Mouse (Mus musculus) intestine, embryonic 15.5 days (tissue): Measurements from ENCODE around the gene 1110051M20Rik. TPM values are rescaled to one million over a fixed set of nuclear protein-coding genes. Genes with fewer than 3 reads are reported as not detected.
A peak's percentile ranks its signal among the peaks of the same experiment; 100 is the strongest.

Source experiments
- ATAC-seq: fragments of 200-750 bp; cut with Nextera tagmentation; 2 replicates; pipeline ENCODE4 v1.8.0; 2017; ENCODE audit warnings: moderate TSS enrichment, moderate library complexity
- H3K27ac ChIP-seq: fragments of 300-500 bp; sonication (generic); 2 replicates; pipeline ENCODE4 v1.5.1; 2015; ENCODE audit warnings: mild to moderate bottlenecking, inconsistent platforms
- H3K27me3 ChIP-seq: fragments of 300-500 bp; sonication (generic); replicated peaks from 2 replicates; pipeline ENCODE4 v1.6.1; 2015; ENCODE audit warnings: inconsistent platforms
- H3K36me3 ChIP-seq: fragments of 300-500 bp; sonication (generic); 2 replicates; pipeline ENCODE4 v1.6.1; 2015; ENCODE audit warnings: inconsistent platforms
- H3K4me1 ChIP-seq: fragments of 300-500 bp; sonication (generic); replicated peaks from 2 replicates; pipeline ENCODE4 v1.6.1; 2015; ENCODE audit warnings: inconsistent platforms
- H3K4me2 ChIP-seq: fragments of 300-500 bp; sonication (generic); replicated peaks from 2 replicates; pipeline ENCODE4 v1.6.1; 2015; ENCODE audit warnings: mild to moderate bottlenecking, inconsistent platforms
- H3K4me3 ChIP-seq: fragments of 300-500 bp; sonication (generic); replicated peaks from 2 replicates; pipeline ENCODE4 v1.5.1; 2015; ENCODE audit warnings: inconsistent platforms
- H3K9ac ChIP-seq: fragments of 300-500 bp; sonication (generic); 2 replicates; pipeline ENCODE4 v1.6.1; 2015; ENCODE audit warnings: inconsistent platforms
- H3K9me3 ChIP-seq: fragments of 300-500 bp; sonication (generic); 2 replicates; pipeline ENCODE4 v1.6.1; 2016; ENCODE audit warnings: inconsistent platforms
- WGBS: fragments of 180-500 bp; shearing (Covaris S2); methylation state at CpG from one replicate; pipeline ENCODE4 v1.1.7; 2015; 5-methylcytosine and 5-hydroxymethylcytosine counted together
- polyA plus RNA-seq: library from polyadenylated mRNA; unstranded; fragments of >200 nt; fragmentation: Nextera tagmentation; extraction: Ambion mirVana; gene quantifications from 2 replicates; pipeline ENCODE4 v1.2.1, GENCODE M21; 2015

The 1110051M20Rik gene
- polyA plus RNA-seq, 1 experiment from 2014 or later: 38.6 TPM

GRCm38 (mm10) chr2:91361068-91361528, 83.4 kb downstream of the 1110051M20Rik start:
- Histone ChIP-seq H3K27ac (peak overlapping the region; percentile 60), H3K4me3 (no peak overlapping the region), H3K36me3 (no peaks in the 10 kb centered on the region), H3K9me3 (no peaks in the 10 kb centered on the region), H3K9ac (no peak overlapping the region), H3K4me1 (peaks cover 12% of the 10 kb centered on the region), H3K4me2 (peak overlapping the region; percentile 12; the same call in 1 of the 2 replicates), H3K27me3 (no peaks in the 10 kb centered on the region)
- 13% methylated on average over 4 of the region's 4 CpGs for WGBS
- peak; percentile 27 for ATAC-seq

- H3K4me1 ChIP-seq: peaks cover 8% of the 10 kb centered on the region; the same call in 1 of the 2 replicates
- H3K36me3 ChIP-seq: no peaks in the 10 kb centered on the region
- H3K4me3 ChIP-seq: no peak overlapping the region
- no peak overlapping the region for H3K27ac ChIP-seq
- H3K27me3 ChIP-seq: no peaks in the 10 kb centered on the region
- no peaks in the 10 kb centered on the region for H3K9me3 ChIP-seq
- ATAC-seq: no peak
- H3K4me2 ChIP-seq: no peak overlapping the region
- no peak overlapping the region for H3K9ac ChIP-seq
- 86% methylated on average over 3 of the region's 3 CpGs for WGBS
Observed at GRCm38 (mm10) chr2:91355767-91356166, 88.7 kb downstream of the 1110051M20Rik start.

- ATAC-seq: 0 out of 2 replicates have a peak, but pooled peaks have one; percentile 18
- Histone ChIP-seq H3K9ac (no peak overlapping the region), H3K36me3 (no peaks in the 10 kb centered on the region), H3K4me2 (no peak overlapping the region), H3K4me3 (no peak overlapping the region), H3K4me1 (0 out of 2 replicates have a peak, but pooled peaks cover 8% of the 10 kb centered on the region), H3K27ac (no peak overlapping the region), H3K9me3 (no peaks in the 10 kb centered on the region), H3K27me3 (no peaks in the 10 kb centered on the region)
- WGBS: 57% methylated on average over 6 of the region's 6 CpGs
Observed at GRCm38 (mm10) chr2:91354727-91355403, 89.6 kb downstream of the 1110051M20Rik start.

- 45% methylated on average over 3 of the region's 3 CpGs for WGBS
- Histone ChIP-seq H3K9ac (no peak overlapping the region), H3K4me1 (0 out of 2 replicates have a peak, but pooled peaks cover 10% of the 10 kb centered on the region), H3K27me3 (no peaks in the 10 kb centered on the region), H3K4me3 (no peak overlapping the region), H3K27ac (no peak overlapping the region), H3K9me3 (no peaks in the 10 kb centered on the region), H3K4me2 (no peak overlapping the region), H3K36me3 (no peaks in the 10 kb centered on the region)
- ATAC-seq: no peak
Observed at GRCm38 (mm10) chr2:91353854-91354253, 90.7 kb downstream of the 1110051M20Rik start.

GRCm38 (mm10) chr2:91351841-91352240, 92.7 kb downstream of the 1110051M20Rik start:
- Histone ChIP-seq H3K4me3 (no peak overlapping the region), H3K27me3 (no peaks in the 10 kb centered on the region), H3K27ac (no peak overlapping the region), H3K9me3 (no peaks in the 10 kb centered on the region), H3K4me2 (no peak overlapping the region), H3K4me1 (0 out of 2 replicates have a peak, but pooled peaks cover 11% of the 10 kb centered on the region), H3K9ac (no peak overlapping the region), H3K36me3 (no peaks in the 10 kb centered on the region)
- no peak for ATAC-seq

GRCm38 (mm10) chr2:91349974-91350457, 94.5 kb downstream of the 1110051M20Rik start:
- Histone ChIP-seq H3K27me3 (no peaks in the 10 kb centered on the region), H3K27ac (peak overlapping the region; percentile 90), H3K4me3 (no peak overlapping the region), H3K36me3 (no peaks in the 10 kb centered on the region), H3K9me3 (no peaks in the 10 kb centered on the region), H3K4me2 (peak overlapping the region; percentile 39; the same call in 1 of the 2 replicates), H3K9ac (no peak overlapping the region), H3K4me1 (0 out of 2 replicates have a peak, but pooled peaks cover 10% of the 10 kb centered on the region)
- WGBS: 31% methylated on average over 6 of the region's 6 CpGs
- ATAC-seq: peak; percentile 92

- ATAC-seq: no peak
- Histone ChIP-seq H3K4me1 (0 out of 2 replicates have a peak, but pooled peaks cover 7% of the 10 kb centered on the region), H3K9me3 (no peaks in the 10 kb centered on the region), H3K36me3 (no peaks in the 10 kb centered on the region), H3K27me3 (no peaks in the 10 kb centered on the region), H3K4me3 (no peak overlapping the region), H3K4me2 (no peak overlapping the region), H3K27ac (peak overlapping the region; percentile 90), H3K9ac (no peak overlapping the region)
- 61% methylated on average over 4 of the region's 4 CpGs for WGBS
Observed at GRCm38 (mm10) chr2:91348936-91349335, 95.6 kb downstream of the 1110051M20Rik start.

GRCm38 (mm10) chr2:91345644-91346043, 98.9 kb downstream of the 1110051M20Rik start:
- WGBS: 96% methylated on average over 1 of the region's 1 CpGs
- no peak overlapping the region for H3K4me2 ChIP-seq

GRCm38 (mm10) chr2:91339591-91339990, 104.9 kb downstream of the 1110051M20Rik start:
- WGBS: 87% methylated on average over 2 of the region's 2 CpGs
- no peak overlapping the region for H3K4me2 ChIP-seq
- no peaks in the 10 kb centered on the region for H3K4me1 ChIP-seq

More at GRCm38 (mm10) chr2:91345644-91346043, 98.9 kb downstream of the 1110051M20Rik start:
- no peak for ATAC-seq
- no peaks in the 10 kb centered on the region for H3K36me3 ChIP-seq
- no peaks in the 10 kb centered on the region for H3K9me3 ChIP-seq
- H3K4me1 ChIP-seq: 0 out of 2 replicates have a peak, but pooled peaks cover 4% of the 10 kb centered on the region
- H3K27me3 ChIP-seq: no peaks in the 10 kb centered on the region
- no peak overlapping the region for H3K27ac ChIP-seq
- H3K9ac ChIP-seq: no peak overlapping the region
- H3K4me3 ChIP-seq: no peak overlapping the region

GRCm38 (mm10) chr2:91335128-91335527, 109.4 kb downstream of the 1110051M20Rik start:
- no peaks in the 10 kb centered on the region for H3K27me3 ChIP-seq
- H3K36me3 ChIP-seq: no peaks in the 10 kb centered on the region
- no peak for ATAC-seq
- H3K27ac ChIP-seq: no peak overlapping the region
- H3K4me1 ChIP-seq: peaks cover 2% of the 10 kb centered on the region; the same call in 1 of the 2 replicates
- WGBS: 65% methylated on average over 4 of the region's 4 CpGs
- no peaks in the 10 kb centered on the region for H3K9me3 ChIP-seq
- no peak overlapping the region for H3K4me2 ChIP-seq
- H3K9ac ChIP-seq: no peak overlapping the region
- H3K4me3 ChIP-seq: no peak overlapping the region

More at GRCm38 (mm10) chr2:91339591-91339990, 104.9 kb downstream of the 1110051M20Rik start:
- Histone ChIP-seq H3K9ac (no peak overlapping the region), H3K27ac (no peak overlapping the region), H3K9me3 (no peaks in the 10 kb centered on the region), H3K36me3 (no peaks in the 10 kb centered on the region), H3K27me3 (no peaks in the 10 kb centered on the region), H3K4me3 (no peak overlapping the region)
- no peak for ATAC-seq

- Histone ChIP-seq H3K27me3 (no peaks in the 10 kb centered on the region), H3K27ac (no peak overlapping the region), H3K4me2 (no peak overlapping the region), H3K36me3 (no peaks in the 10 kb centered on the region), H3K9me3 (no peaks in the 10 kb centered on the region), H3K9ac (no peak overlapping the region), H3K4me1 (peaks cover 12% of the 10 kb centered on the region), H3K4me3 (no peak overlapping the region)
- 74% methylated on average over 7 of the region's 7 CpGs for WGBS
- no peak for ATAC-seq
Observed at GRCm38 (mm10) chr2:91331051-91331843, 113.3 kb downstream of the 1110051M20Rik start.
